Mouse (Mus musculus) heart, postnatal 0 days (tissue): ENCODE measurements at regions not wholly inside any gene's neighbourhood (a gene's known extent, or its start where the extent isn't known, plus 50 kb on each side); places are given as distances from the start of the nearest gene placed in this dataset.

Source experiments
- ATAC-seq: fragments of 200-750 bp; cut with Nextera tagmentation; 2 replicates; pipeline ENCODE4 v1.8.0; 2017; ENCODE audit warnings: low read depth, moderate number of reproducible peaks, moderate library complexity; ENCODE audit not compliant: insufficient read depth
- DNase-seq: peaks from one replicate; pipeline ENCODE4 v3.0.0-alpha.2; 2016; ENCODE audit warnings: low spot score
- H3K27ac ChIP-seq: fragments of 300-500 bp; sonication (generic); 2 replicates; pipeline ENCODE4 v1.5.1; 2014; ENCODE audit warnings: low read depth, mild to moderate bottlenecking
- H3K27me3 ChIP-seq: fragments of 300-500 bp; sonication (generic); 2 replicates; pipeline ENCODE4 v1.6.1; 2014; ENCODE audit warnings: low read length, mixed read lengths; ENCODE audit not compliant: control insufficient read depth, insufficient read depth
- H3K36me3 ChIP-seq: fragments of 300-500 bp; sonication (generic); replicated peaks from 2 replicates; pipeline ENCODE4 v1.6.1; 2014; ENCODE audit warnings: low read length, mixed read lengths; ENCODE audit not compliant: control insufficient read depth, insufficient read depth
- H3K4me1 ChIP-seq: fragments of 300-500 bp; sonication (generic); 2 replicates; pipeline ENCODE4 v1.6.1; 2014; ENCODE audit warnings: antibody characterized with exemption; ENCODE audit not compliant: control insufficient read depth, insufficient read depth
- H3K4me2 ChIP-seq: fragments of 300-500 bp; sonication (generic); 2 replicates; pipeline ENCODE4 v1.6.1; 2014; ENCODE audit warnings: low read depth, mild to moderate bottlenecking, low read length, moderate library complexity
- H3K4me3 ChIP-seq: fragments of 300-500 bp; sonication (generic); 2 replicates; pipeline ENCODE4 v1.5.1; 2014; ENCODE audit warnings: low read depth, low read length
- H3K9ac ChIP-seq: fragments of 300-500 bp; sonication (generic); replicated peaks from 2 replicates; pipeline ENCODE4 v1.6.1; 2014; ENCODE audit warnings: low read depth, low read length, mixed read lengths
- H3K9me3 ChIP-seq: fragments of 300-500 bp; sonication (generic); replicated peaks from 2 replicates; pipeline ENCODE4 v1.6.1; 2016; ENCODE audit warnings: low read length; ENCODE audit not compliant: control insufficient read depth
- CTCF ChIP-seq: IDR thresholded peaks from 2 replicates; pipeline ENCODE4 v1.5.1; 2016; ENCODE audit warnings: antibody characterized with exemption, control low read depth, low read depth
- EP300 ChIP-seq: IDR thresholded peaks from 2 replicates; pipeline ENCODE4 v1.6.1; 2016; ENCODE audit warnings: antibody characterized with exemption, low read depth
- WGBS: fragments of 180-500 bp; shearing (Covaris S2); extraction: QIAGEN DNeasy Blood & Tissue Kit; methylation state at CpG from one replicate; pipeline ENCODE4 v1.1.7; 2014; 5-methylcytosine and 5-hydroxymethylcytosine counted together

- no peak for DNase-seq
- 87% methylated on average over 1 of the region's 1 CpGs for WGBS
- no peak for ATAC-seq
Measured at GRCm38 (mm10) chr15:70489548-70489947, 3344.8 kb upstream of the Gm6569 start.

GRCm38 (mm10) chr15:70507046-70507818 is 3327.1 kb upstream of the Gm6569 start:
- 63% methylated on average over 2 of the region's 2 CpGs for WGBS
- H3K36me3 ChIP-seq, result no peaks in the 10 kb centered on the region
- no peak overlapping the region for H3K9ac ChIP-seq
- DNase-seq (no peak), ATAC-seq (no peak)
- no peaks in the 10 kb centered on the region for H3K4me1 ChIP-seq
- no peaks in the 10 kb centered on the region for H3K27me3 ChIP-seq
- no peak overlapping the region for H3K4me2 ChIP-seq
- H3K9me3 ChIP-seq, result no peaks in the 10 kb centered on the region
- H3K4me3 ChIP-seq, result no peak overlapping the region
- no peak overlapping the region for H3K27ac ChIP-seq
- no peak for TF ChIP-seq EP300
- TF ChIP-seq CTCF, result no peak

More at GRCm38 (mm10) chr15:70489548-70489947, 3344.8 kb upstream of the Gm6569 start:
- Histone ChIP-seq H3K27me3 (no peaks in the 10 kb centered on the region), H3K4me2 (no peak overlapping the region), H3K9me3 (no peaks in the 10 kb centered on the region), H3K36me3 (no peaks in the 10 kb centered on the region), H3K4me1 (no peaks in the 10 kb centered on the region), H3K4me3 (no peak overlapping the region), H3K9ac (no peak overlapping the region), H3K27ac (no peak overlapping the region)
- no peak for TF ChIP-seq CTCF
- no peak for TF ChIP-seq EP300

- 75% methylated on average over 4 of the region's 4 CpGs for WGBS
- no peaks in the 10 kb centered on the region for H3K4me1 ChIP-seq
- no peaks in the 10 kb centered on the region for H3K9me3 ChIP-seq
- DNase-seq (no peak), ATAC-seq (no peak)
- H3K27ac ChIP-seq, result no peak overlapping the region
- TF ChIP-seq EP300 (no peak), CTCF (no peak)
- H3K4me3 ChIP-seq, result no peak overlapping the region
- no peaks in the 10 kb centered on the region for H3K27me3 ChIP-seq
- no peak overlapping the region for H3K4me2 ChIP-seq
- H3K36me3 ChIP-seq, result no peaks in the 10 kb centered on the region
- H3K9ac ChIP-seq, result no peak overlapping the region
Measured at GRCm38 (mm10) chr15:70520551-70520950, 3313.8 kb upstream of the Gm6569 start.

GRCm38 (mm10) chr15:70554773-70555582 is 3279.4 kb upstream of the Gm6569 start:
- Histone ChIP-seq H3K9me3 (no peaks in the 10 kb centered on the region), H3K36me3 (no peaks in the 10 kb centered on the region), H3K4me1 (no peaks in the 10 kb centered on the region), H3K9ac (no peak overlapping the region), H3K4me3 (peak overlapping the region; percentile 14), H3K4me2 (peak overlapping the region; percentile 26), H3K27me3 (no peaks in the 10 kb centered on the region), H3K27ac (no peak overlapping the region)
- TF ChIP-seq EP300, result no peak
- TF ChIP-seq CTCF, result no peak
- WGBS, result 38% methylated on average over 18 of the region's 18 CpGs
- ATAC-seq (no peak), DNase-seq (no peak)

- TF ChIP-seq EP300, result no peak
- TF ChIP-seq CTCF, result no peak
- DNase-seq, result no peak
- H3K4me2 ChIP-seq, result peak overlapping the region; percentile 26
Measured at GRCm38 (mm10) chr15:70555583-70555894, 3278.8 kb upstream of the Gm6569 start.

More at GRCm38 (mm10) chr15:70555583-70555894, 3278.8 kb upstream of the Gm6569 start:
- no peak for ATAC-seq
- H3K36me3 ChIP-seq, result no peaks in the 10 kb centered on the region
- no peaks in the 10 kb centered on the region for H3K4me1 ChIP-seq
- H3K9ac ChIP-seq, result no peak overlapping the region
- WGBS, result 50% methylated on average over 1 of the region's 1 CpGs
- peak overlapping the region; percentile 14 for H3K4me3 ChIP-seq
- no peaks in the 10 kb centered on the region for H3K27me3 ChIP-seq
- no peaks in the 10 kb centered on the region for H3K9me3 ChIP-seq
- H3K27ac ChIP-seq, result no peak overlapping the region
